Mouse (Mus musculus) cortical plate, adult 2 months (tissue): ENCODE data around the gene Nepn.

Experiments
- CTCF ChIP-seq: fragments of 200-500 bp; IDR thresholded peaks from 2 replicates; pipeline ENCODE4 v1.5.1; 2011; ENCODE audit warnings: mild to moderate bottlenecking, control low read depth, low read length; ENCODE audit not compliant: insufficient read depth; ENCODE audit errors: extremely low read depth
- POLR2A ChIP-seq: fragments of 200-500 bp; IDR thresholded peaks from 2 replicates; pipeline ENCODE4 v1.6.1; 2011; ENCODE audit warnings: mild to moderate bottlenecking, low read length, control low read depth; ENCODE audit not compliant: insufficient read depth; ENCODE audit errors: extremely low read depth

GRCm38 (mm10) chr10:52387192-52387591 lies 1.6 kb upstream of the Nepn start:
- TF ChIP-seq POLR2A: no peak
- no peak for TF ChIP-seq CTCF
